Mouse (Mus musculus) bone marrow, adult 2 months (tissue): ENCODE measurements around the gene Dnah7a.
"Not testable (repeated sequence)": the region's sequence is repeated elsewhere in the genome, so short reads cannot be mapped to it uniquely, and the experiment has no call there.

ENCODE experiments used
- CTCF ChIP-seq: fragments of 200-500 bp; IDR thresholded peaks from 2 replicates; pipeline ENCODE4 v1.5.1; 2011; ENCODE audit warnings: low read length, control low read depth; ENCODE audit not compliant: control insufficient read depth, insufficient read depth
- POLR2A ChIP-seq: fragments of 200-500 bp; IDR thresholded peaks from 2 replicates; pipeline ENCODE4 v1.6.1; 2011; ENCODE audit warnings: low read depth, mild to moderate bottlenecking, control low read depth, low read length, borderline replicate concordance; ENCODE audit not compliant: control insufficient read depth

DNA sequence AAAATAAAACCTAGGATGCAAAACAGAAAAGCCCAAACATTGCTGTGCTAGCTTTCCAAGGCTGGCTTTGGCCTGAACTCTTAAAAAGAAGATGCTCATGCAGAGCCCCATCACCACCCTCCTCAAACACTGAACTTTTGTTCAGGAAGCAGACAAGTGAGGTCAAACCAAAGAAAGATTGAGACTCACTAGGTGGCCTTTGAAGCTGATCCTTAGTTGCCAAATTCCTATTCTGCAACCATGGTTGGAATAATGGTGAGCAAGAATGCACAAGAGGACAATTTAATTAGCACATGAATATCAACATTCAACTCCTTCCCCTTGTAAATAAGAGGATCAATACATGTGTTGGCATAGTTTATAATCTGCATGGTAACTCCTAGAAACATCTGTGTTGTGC, 74.5 kb downstream of the Dnah7a start:
- not testable (repeated sequence) for TF ChIP-seq CTCF, POLR2A
